Mouse (Mus musculus) CH12.LX (cell line): Measurements from ENCODE around the gene Duxbl1. TPM values are rescaled to one million over a fixed set of nuclear protein-coding genes. Genes with fewer than 3 reads are reported as not detected.
"Not testable (repeated sequence)": the region's sequence is repeated elsewhere in the genome, so short reads cannot be mapped to it uniquely, and the experiment has no call there.

Experiments used
- DNase-seq: peaks from one replicate; pipeline ENCODE4 v3.0.0-alpha.2; 2013; ENCODE audit errors: extremely low read depth
- H3K27ac ChIP-seq: 2 replicates; pipeline ENCODE4 v1.5.1; 2012; ENCODE audit warnings: low read depth, mild to moderate bottlenecking, control low read depth, moderate library complexity; ENCODE audit not compliant: insufficient read depth
- H3K27me3 ChIP-seq: replicated peaks from 2 replicates; pipeline ENCODE3; 2012; ENCODE audit warnings: inconsistent platforms
- H3K36me3 ChIP-seq, 2 experiments: replicated peaks in 1 of 2; 2 replicates each; pipeline versions ENCODE3 to v1.6.1; 2012; ENCODE audit warnings: inconsistent platforms in 1 of 2, low read length in 1 of 2, mild to moderate bottlenecking in 1 of 2, mixed read lengths in 1 of 2, moderate library complexity in 1 of 2; ENCODE audit not compliant: control insufficient read depth in 1 of 2, insufficient read depth in 1 of 2
- H3K4me1 ChIP-seq, 2 experiments: 2 replicates each; pipeline ENCODE4 v1.6.1; 2012; ENCODE audit warnings: inconsistent platforms in 1 of 2, moderate library complexity in 1 of 2; ENCODE audit not compliant: insufficient read depth in 2 of 2, control insufficient read depth in 1 of 2
- H3K4me2 ChIP-seq: 2 replicates; pipeline ENCODE4 v1.6.1; 2012; ENCODE audit warnings: low read depth, mild to moderate bottlenecking, control low read depth; ENCODE audit not compliant: poor library complexity, insufficient read depth, severe bottlenecking
- H3K4me3 ChIP-seq, 3 experiments: fragments of 150-350 bp in 1 of 3; sonication (generic) in 1 of 3; replicated peaks in 1 of 3; 2 replicates each; pipeline versions ENCODE3 to v1.5.1; 2011 to 2012; ENCODE audit warnings: low read depth in 2 of 3, low read length in 2 of 3, mild to moderate bottlenecking in 2 of 3, moderate library complexity in 2 of 3, control low read depth in 1 of 3, improper control_type of control experiment in 1 of 3, inconsistent platforms in 1 of 3, mixed read lengths in 1 of 3; ENCODE audit not compliant: poor library complexity in 1 of 3
- H3K79me2 ChIP-seq: replicated peaks from 2 replicates; pipeline ENCODE4 v1.6.1; 2012; ENCODE audit warnings: mild to moderate bottlenecking, moderate library complexity; ENCODE audit not compliant: control insufficient read depth, poor library complexity, insufficient read depth, severe bottlenecking; ENCODE audit errors: extremely low read depth
- H3K9ac ChIP-seq: 2 replicates; pipeline ENCODE4 v1.6.1; 2012; ENCODE audit warnings: low read depth, mild to moderate bottlenecking, control low read depth, moderate library complexity; ENCODE audit not compliant: insufficient read depth
- H3K9me3 ChIP-seq: replicated peaks from 2 replicates; pipeline ENCODE3; 2012; ENCODE audit warnings: low read length, inconsistent platforms, mixed read lengths
- dilution Hi-C: fragments of 300-500 bp; cut with MboI; formaldehyde crosslinking; loops from 2 replicates; pipeline ENCODE4 v1.14.3; 2020; ENCODE audit warnings: low sequenced_read_pairs; ENCODE audit not compliant: extremely low pct_unique_long_range_greater_than_20kb, extremely low pct_ligation_motif_present
- in situ Hi-C: fragments of 300-500 bp; cut with MboI; formaldehyde crosslinking; loops from 3 replicates; pipeline ENCODE4 v1.14.3; 2019; ENCODE audit warnings: low sequenced_read_pairs, low pct_ligation_motif_present, low pct_unique_long_range_greater_than_20kb, mixed read lengths
- polyA plus RNA-seq: library from polyadenylated mRNA; unstranded; fragments of >175 nt; gene quantifications from 2 replicates; pipeline ENCODE4 v1.2.1, GENCODE M21; 2012; ENCODE audit warnings: low read depth; ENCODE audit not compliant: insufficient read length
- total RNA-seq, 2 experiments: library from RNA; depleted of rRNA; stranded (reverse); fragments of 300-350 nt in 1 of 2; fragments of >200 nt in 1 of 2; gene quantifications; 2 replicates each; pipeline ENCODE4 v1.2.3; 2012 to 2014

Duxbl1 gene
- total and polyA plus RNA-seq, 3 experiments: not detected

GRCm38 (mm10) chr14:26007462-26007861, 29.1 kb downstream of the Duxbl1 start:
- H3K79me2 ChIP-seq, H3K27me3 ChIP-seq, H3K4me3 ChIP-seq, DNase-seq, H3K4me2 ChIP-seq, H3K4me1 ChIP-seq, in situ Hi-C loops, H3K27ac ChIP-seq, H3K9me3 ChIP-seq, H3K36me3 ChIP-seq, H3K9ac ChIP-seq, dilution Hi-C loops: not testable (repeated sequence)

GRCm38 (mm10) chr14:26016414-26016813, 38.0 kb downstream of the Duxbl1 start:
- DNase-seq, in situ Hi-C loops, H3K9ac ChIP-seq, H3K9me3 ChIP-seq, H3K27ac ChIP-seq, H3K79me2 ChIP-seq, H3K4me2 ChIP-seq, H3K4me3 ChIP-seq, dilution Hi-C loops, H3K27me3 ChIP-seq, H3K4me1 ChIP-seq, H3K36me3 ChIP-seq: not testable (repeated sequence)

DNA sequence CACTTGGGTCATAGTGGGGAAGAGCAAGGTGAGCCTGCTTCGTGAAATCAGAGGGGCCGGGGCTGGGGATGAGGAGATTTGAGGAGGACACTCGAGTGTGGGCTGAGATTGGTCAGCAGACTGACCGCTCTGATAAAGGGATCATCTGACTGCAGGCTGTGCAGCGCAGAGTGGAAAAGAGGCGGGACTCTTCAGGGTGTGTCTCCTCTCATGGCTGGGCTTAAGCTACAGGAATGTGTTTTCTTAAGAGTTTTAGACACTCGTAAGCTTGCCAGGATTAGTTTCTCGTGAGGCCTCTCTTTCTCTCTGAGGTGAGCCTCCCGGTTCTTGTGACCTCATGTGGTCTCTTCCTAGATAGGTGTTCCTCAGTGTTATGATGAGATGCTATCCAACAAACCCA, 43.2 kb downstream of the Duxbl1 start:
- H3K4me3 ChIP-seq, in situ Hi-C loops, H3K79me2 ChIP-seq, H3K4me2 ChIP-seq, H3K9me3 ChIP-seq, dilution Hi-C loops, H3K4me1 ChIP-seq, H3K9ac ChIP-seq, DNase-seq, H3K36me3 ChIP-seq, H3K27me3 ChIP-seq, H3K27ac ChIP-seq: not testable (repeated sequence)

- H3K9ac ChIP-seq, H3K79me2 ChIP-seq, dilution Hi-C loops, H3K27ac ChIP-seq, H3K9me3 ChIP-seq, H3K4me1 ChIP-seq, H3K27me3 ChIP-seq, H3K36me3 ChIP-seq, DNase-seq, in situ Hi-C loops, H3K4me3 ChIP-seq, H3K4me2 ChIP-seq: not testable (repeated sequence)
These were observed 44.5 kb downstream of the Duxbl1 start for GRCm38 (mm10) chr14:26022831-26023230.

DNA sequence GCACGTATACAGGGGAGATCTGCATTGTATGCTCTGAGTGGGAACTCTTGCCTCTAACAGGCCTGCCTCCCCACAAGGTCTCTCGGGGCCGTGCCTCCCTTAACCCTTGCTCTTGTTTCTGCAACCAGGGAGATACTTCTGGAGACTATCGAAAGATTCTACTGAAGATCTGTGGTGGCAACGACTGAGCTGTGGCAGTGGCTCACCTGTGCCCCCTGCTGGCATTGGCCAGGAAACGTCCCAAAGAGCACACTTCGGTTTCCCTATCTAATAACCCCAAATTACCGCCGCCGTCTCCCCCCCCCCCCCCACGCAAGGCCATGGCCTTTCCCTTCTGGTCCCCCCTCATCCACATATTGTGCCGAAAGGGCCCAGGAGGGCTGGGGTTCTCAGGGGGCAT, 47.3 kb downstream of the Duxbl1 start:
- H3K9me3 ChIP-seq, H3K27ac ChIP-seq, H3K4me3 ChIP-seq, dilution Hi-C loops, DNase-seq, H3K36me3 ChIP-seq, H3K27me3 ChIP-seq, in situ Hi-C loops, H3K4me2 ChIP-seq, H3K4me1 ChIP-seq, H3K79me2 ChIP-seq, H3K9ac ChIP-seq: not testable (repeated sequence)

GRCm38 (mm10) chr14:26034364-26034763, 56.0 kb downstream of the Duxbl1 start:
- H3K9me3 ChIP-seq, H3K4me1 ChIP-seq, H3K36me3 ChIP-seq, DNase-seq, H3K79me2 ChIP-seq, in situ Hi-C loops, H3K9ac ChIP-seq, H3K4me2 ChIP-seq, dilution Hi-C loops, H3K4me3 ChIP-seq, H3K27me3 ChIP-seq, H3K27ac ChIP-seq: not testable (repeated sequence)
